Mouse (Mus musculus): ENCODE data around the gene Csnk1g2. TPM values are rescaled to one million over a fixed set of nuclear protein-coding genes. Genes with fewer than 3 reads are reported as not detected.

The Csnk1g2 gene
- polyA plus RNA-seq, 1 experiment from 2014 or later = 9.8 TPM

DNA sequence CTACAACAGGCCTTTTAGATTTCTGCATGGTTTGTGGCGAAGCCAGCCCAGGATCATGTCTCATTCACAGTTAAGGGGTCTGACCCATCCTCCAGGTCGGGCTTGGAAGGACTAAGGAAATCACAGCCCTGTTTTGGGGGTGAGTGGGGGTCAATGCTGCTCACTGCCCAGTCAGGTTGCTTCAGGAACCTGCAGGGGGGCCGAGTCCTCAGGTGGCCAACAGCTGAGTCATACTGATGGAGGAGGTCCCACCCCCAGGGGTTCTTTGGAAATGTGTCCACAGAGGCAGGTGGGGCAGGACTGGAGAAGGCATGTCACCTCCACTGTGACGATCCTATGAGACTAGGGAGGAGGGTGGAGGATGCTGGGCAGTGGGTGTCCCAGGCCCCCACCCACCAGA, 42.8 kb downstream of the Csnk1g2 start:
- peak overlapping the region; percentile 54 for H3K4me2 ChIP-seq (ENCODE audit: low read depth, low read length)
- H3K27me3 ChIP-seq (ENCODE audit: control insufficient read depth, insufficient read depth, low read depth, low read length) = no peaks in the 10 kb centered on the region
- no peak for ATAC-seq (ENCODE audit: low read depth)
- peak overlapping the region; percentile 30; the same call in 1 of the 2 replicates for H3K9ac ChIP-seq (ENCODE audit: low read depth, low read length)
- H3K4me3 ChIP-seq (ENCODE audit: low read depth, low read length) = no peak overlapping the region
- no peaks in the 10 kb centered on the region for H3K9me3 ChIP-seq (replicated peaks; ENCODE audit: control insufficient read depth, low read length)
- H3K27ac ChIP-seq (ENCODE audit: low read length) = peak overlapping the region; percentile 46; the same call in 1 of the 2 replicates
- 41% methylated on average over 4 of the region's 4 CpGs for WGBS (ENCODE audit: insufficient replicate concordance)
- peaks cover 38% of the 10 kb centered on the region for H3K4me1 ChIP-seq (ENCODE audit: control insufficient read depth, low read depth, low read length)
- peaks cover 41% of the 10 kb centered on the region for H3K36me3 ChIP-seq (ENCODE audit: control insufficient read depth, insufficient read depth)

DNA sequence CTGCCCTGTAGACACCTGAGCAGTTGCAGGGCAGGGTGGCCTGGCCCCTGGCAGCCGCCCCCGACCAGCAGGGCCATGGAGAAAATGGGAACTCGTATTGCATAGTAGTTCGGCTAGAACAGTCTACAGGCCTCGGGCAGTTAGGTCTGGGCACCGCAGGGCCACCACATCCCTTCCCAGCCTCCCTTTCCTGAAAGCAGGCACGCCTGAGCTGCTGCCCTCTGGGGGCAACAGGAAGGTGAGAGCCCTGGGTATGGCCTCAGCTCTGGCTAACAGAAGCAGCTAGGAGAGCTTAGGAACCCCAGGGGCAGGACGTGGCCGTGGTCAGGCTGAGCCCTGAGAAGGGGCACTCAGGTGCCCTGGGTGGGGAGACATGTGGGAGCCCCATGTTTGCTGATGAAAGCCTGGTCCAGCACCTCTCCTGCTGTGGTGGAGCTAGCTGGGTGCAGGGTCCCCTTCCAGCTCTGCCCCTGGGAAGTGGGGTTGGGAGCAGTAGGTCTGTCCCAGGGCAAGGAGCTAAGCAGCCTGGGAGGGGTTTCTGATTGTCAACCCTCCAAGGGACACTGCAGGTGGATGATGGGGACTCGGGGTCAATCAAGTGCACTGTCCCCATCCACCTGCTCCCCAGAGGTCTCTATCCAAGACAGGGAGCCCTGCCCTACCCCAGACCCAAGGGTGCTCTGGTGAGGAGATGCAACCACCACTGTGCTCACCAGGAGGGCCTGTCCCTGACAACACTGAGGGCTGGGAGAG, 43.5 kb downstream of the Csnk1g2 start:
- peaks cover 48% of the 10 kb centered on the region for H3K36me3 ChIP-seq (ENCODE audit: control insufficient read depth, insufficient read depth)
- 63% methylated on average over 10 of the region's 10 CpGs for WGBS (ENCODE audit: insufficient replicate concordance)
- H3K9ac ChIP-seq (ENCODE audit: low read depth, low read length) = no peak overlapping the region; the same call in 1 of the 2 replicates
- H3K4me3 ChIP-seq (ENCODE audit: low read depth, low read length) = no peak overlapping the region
- H3K4me1 ChIP-seq (ENCODE audit: control insufficient read depth, low read depth, low read length) = peaks cover 38% of the 10 kb centered on the region
- no peak overlapping the region for H3K4me2 ChIP-seq (ENCODE audit: low read depth, low read length)
- no peak for ATAC-seq (ENCODE audit: low read depth)
- no peaks in the 10 kb centered on the region for H3K9me3 ChIP-seq (replicated peaks; ENCODE audit: control insufficient read depth, low read length)
- peak overlapping the region; percentile 15; the same call in 1 of the 2 replicates for H3K27ac ChIP-seq (ENCODE audit: low read length)
- H3K27me3 ChIP-seq (ENCODE audit: control insufficient read depth, insufficient read depth, low read depth, low read length) = no peaks in the 10 kb centered on the region

DNA sequence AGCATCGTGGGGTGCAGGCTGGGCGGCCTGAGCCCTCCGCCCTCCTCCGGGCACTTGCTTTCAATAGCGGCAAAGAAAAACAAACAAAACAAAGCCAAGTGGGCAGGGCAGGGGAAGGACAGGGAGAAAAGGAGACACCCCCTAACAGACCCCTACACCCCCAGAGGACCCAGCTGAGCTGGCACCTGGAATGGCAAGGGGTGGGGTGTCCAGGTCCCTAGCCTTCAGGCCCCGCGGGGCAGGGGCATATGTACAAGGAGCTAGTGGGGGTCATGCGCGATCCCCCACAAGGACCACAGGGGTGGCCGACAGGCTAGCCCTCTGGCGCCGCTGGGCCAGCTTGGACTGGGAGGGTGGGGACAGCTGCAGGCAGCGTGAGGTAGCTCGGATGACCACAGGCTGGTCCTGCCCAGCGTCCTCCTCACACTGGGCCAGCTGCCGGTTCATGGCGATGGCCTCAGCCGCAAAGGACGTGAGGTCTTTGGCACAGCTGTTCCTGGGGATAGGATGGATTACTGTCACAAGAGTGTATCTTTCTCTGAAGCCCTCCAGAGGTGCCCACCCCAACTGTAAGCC, 44.3 kb downstream of the Csnk1g2 start:
- Histone ChIP-seq H3K27me3 (ENCODE audit: control insufficient read depth, insufficient read depth, low read depth, low read length) (no peaks in the 10 kb centered on the region), H3K9me3 (replicated peaks; ENCODE audit: control insufficient read depth, low read length) (no peaks in the 10 kb centered on the region), H3K4me3 (ENCODE audit: low read depth, low read length) (no peak overlapping the region), H3K27ac (ENCODE audit: low read length) (no peak overlapping the region), H3K36me3 (ENCODE audit: control insufficient read depth, insufficient read depth) (peaks cover 56% of the 10 kb centered on the region), H3K4me1 (ENCODE audit: control insufficient read depth, low read depth, low read length) (peaks cover 38% of the 10 kb centered on the region), H3K4me2 (ENCODE audit: low read depth, low read length) (no peak overlapping the region), H3K9ac (ENCODE audit: low read depth, low read length) (no peak overlapping the region)
- WGBS (ENCODE audit: insufficient replicate concordance) = 87% methylated on average over 19 of the region's 19 CpGs
- ATAC-seq (ENCODE audit: low read depth) = no peak

DNA sequence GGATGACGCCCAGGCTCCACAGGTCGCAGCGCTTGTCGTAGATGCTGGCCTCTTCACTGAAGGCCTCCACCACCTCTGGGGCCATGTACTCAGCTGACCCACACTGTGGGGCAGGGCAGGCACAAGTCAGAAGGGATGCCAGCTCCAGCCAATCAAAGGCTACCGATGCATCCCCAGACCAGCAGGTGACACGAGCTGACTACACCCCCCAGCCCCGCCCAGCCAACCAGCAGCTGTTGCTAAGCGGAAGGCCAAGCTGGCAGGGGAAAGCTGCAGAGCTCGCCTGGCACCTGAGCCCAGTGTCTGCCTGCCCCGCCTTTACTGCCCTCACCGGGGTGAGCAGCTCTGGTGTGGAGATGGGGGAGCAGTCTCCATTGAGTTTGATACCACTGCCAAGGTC, 46.0 kb downstream of the Csnk1g2 start:
- no peak overlapping the region for H3K9ac ChIP-seq (ENCODE audit: low read depth, low read length)
- no peaks in the 10 kb centered on the region for H3K27me3 ChIP-seq (ENCODE audit: control insufficient read depth, insufficient read depth, low read depth, low read length)
- no peak overlapping the region for H3K27ac ChIP-seq (ENCODE audit: low read length)
- H3K4me2 ChIP-seq (ENCODE audit: low read depth, low read length) = no peak overlapping the region
- H3K9me3 ChIP-seq (replicated peaks; ENCODE audit: control insufficient read depth, low read length) = no peaks in the 10 kb centered on the region
- WGBS (ENCODE audit: insufficient replicate concordance) = 77% methylated on average over 11 of the region's 11 CpGs
- ATAC-seq (ENCODE audit: low read depth) = no peak
- peaks cover 46% of the 10 kb centered on the region for H3K4me1 ChIP-seq (ENCODE audit: control insufficient read depth, low read depth, low read length)
- H3K4me3 ChIP-seq (ENCODE audit: low read depth, low read length) = no peak overlapping the region
- H3K36me3 ChIP-seq (ENCODE audit: control insufficient read depth, insufficient read depth) = peaks cover 56% of the 10 kb centered on the region

DNA sequence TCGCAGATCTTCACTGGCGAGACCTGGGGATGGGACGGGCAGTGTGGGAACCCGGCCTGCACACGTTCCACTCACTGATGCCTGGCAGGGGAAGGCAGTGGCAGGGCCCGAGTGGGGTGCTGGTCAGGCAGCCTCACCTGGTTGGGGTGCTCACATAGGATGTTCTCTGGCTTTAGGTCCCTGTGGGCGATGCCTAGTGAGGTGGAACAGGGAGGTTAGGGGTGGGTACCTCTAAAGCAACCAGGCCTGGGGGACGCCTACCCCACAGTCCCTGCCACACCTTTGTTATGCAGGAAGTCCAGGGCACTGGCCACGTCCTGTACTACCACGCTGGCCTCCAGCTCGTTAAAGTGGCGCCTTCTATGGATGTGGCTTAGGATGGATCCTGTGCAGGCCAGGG, 46.4 kb downstream of the Csnk1g2 start:
- no peaks in the 10 kb centered on the region for H3K9me3 ChIP-seq (replicated peaks; ENCODE audit: control insufficient read depth, low read length)
- no peak overlapping the region for H3K4me3 ChIP-seq (ENCODE audit: low read depth, low read length)
- H3K27ac ChIP-seq (ENCODE audit: low read length) = no peak overlapping the region
- peaks cover 46% of the 10 kb centered on the region for H3K4me1 ChIP-seq (ENCODE audit: control insufficient read depth, low read depth, low read length)
- H3K27me3 ChIP-seq (ENCODE audit: control insufficient read depth, insufficient read depth, low read depth, low read length) = no peaks in the 10 kb centered on the region
- H3K9ac ChIP-seq (ENCODE audit: low read depth, low read length) = no peak overlapping the region
- H3K36me3 ChIP-seq (ENCODE audit: control insufficient read depth, insufficient read depth) = peaks cover 56% of the 10 kb centered on the region
- H3K4me2 ChIP-seq (ENCODE audit: low read depth, low read length) = no peak overlapping the region
- 85% methylated on average over 12 of the region's 12 CpGs for WGBS (ENCODE audit: insufficient replicate concordance)
- ATAC-seq (ENCODE audit: low read depth) = no peak

DNA sequence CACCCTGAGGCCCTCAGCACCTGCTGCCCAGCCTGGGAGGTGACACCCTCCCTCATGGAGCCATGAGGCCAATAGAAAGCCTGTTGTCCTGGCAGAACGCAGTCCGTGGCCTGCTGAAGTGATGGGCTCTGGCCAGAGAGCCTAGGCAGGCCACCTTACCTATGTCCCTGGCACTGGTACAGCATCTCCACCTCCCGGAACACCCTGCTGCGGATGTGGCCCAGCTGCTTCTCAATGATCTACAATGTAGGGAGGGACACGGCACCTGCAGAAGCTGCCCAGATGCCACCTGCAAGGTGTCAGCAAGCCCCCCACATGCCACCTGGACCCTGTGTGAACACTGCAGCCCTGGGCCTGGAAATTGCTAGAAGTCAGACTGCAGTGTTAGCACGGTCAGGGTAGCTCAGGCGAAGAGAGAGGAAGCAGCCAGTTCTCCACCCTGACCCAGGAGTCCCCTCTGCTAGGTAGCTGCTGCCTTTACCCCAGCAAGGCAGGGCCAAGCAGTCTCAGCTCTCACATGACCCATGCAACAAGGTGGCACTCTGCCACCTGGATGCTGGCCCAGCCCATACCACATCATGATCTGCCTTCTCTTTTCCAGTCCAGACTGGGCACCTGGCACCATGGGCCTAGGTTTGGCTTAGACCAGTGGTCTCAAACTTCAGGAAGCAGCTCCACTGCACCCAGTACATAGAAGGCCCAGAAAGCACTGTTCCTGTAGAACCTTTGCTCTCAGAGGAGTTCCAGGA, 47.3 kb downstream of the Csnk1g2 start:
- ATAC-seq (ENCODE audit: low read depth) = no peak
- H3K9ac ChIP-seq (ENCODE audit: low read depth, low read length) = no peak overlapping the region
- H3K27me3 ChIP-seq (ENCODE audit: control insufficient read depth, insufficient read depth, low read depth, low read length) = no peaks in the 10 kb centered on the region
- peaks cover 56% of the 10 kb centered on the region for H3K36me3 ChIP-seq (ENCODE audit: control insufficient read depth, insufficient read depth)
- H3K4me1 ChIP-seq (ENCODE audit: control insufficient read depth, low read depth, low read length) = peaks cover 46% of the 10 kb centered on the region
- H3K27ac ChIP-seq (ENCODE audit: low read length) = no peak overlapping the region
- no peak overlapping the region for H3K4me2 ChIP-seq (ENCODE audit: low read depth, low read length)
- 88% methylated on average over 7 of the region's 7 CpGs for WGBS (ENCODE audit: insufficient replicate concordance)
- no peaks in the 10 kb centered on the region for H3K9me3 ChIP-seq (replicated peaks; ENCODE audit: control insufficient read depth, low read length)
- no peak overlapping the region for H3K4me3 ChIP-seq (ENCODE audit: low read depth, low read length)

DNA sequence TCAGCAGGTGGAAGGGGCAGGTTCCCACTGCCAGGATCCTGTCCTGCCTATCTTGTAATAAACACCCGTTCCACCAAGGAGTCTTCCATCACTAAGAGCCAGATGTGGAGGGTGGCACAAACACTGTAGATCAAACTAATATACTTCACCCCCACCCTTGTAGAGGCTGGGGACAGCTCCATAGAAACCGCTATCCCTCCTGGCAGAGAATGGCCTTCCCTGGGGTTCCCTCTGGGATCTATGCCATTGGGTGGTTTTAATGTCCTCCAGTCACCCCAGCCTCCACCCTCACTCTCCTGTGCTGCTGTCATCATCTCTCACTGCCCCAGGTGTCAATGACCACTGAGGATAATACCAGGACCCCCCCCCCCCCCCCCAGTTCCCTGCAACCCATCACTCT, 47.9 kb downstream of the Csnk1g2 start:
- WGBS (ENCODE audit: insufficient replicate concordance) = 89% methylated on average over 2 of the region's 2 CpGs
- Histone ChIP-seq H3K9ac (ENCODE audit: low read depth, low read length) (no peak overlapping the region), H3K27me3 (ENCODE audit: control insufficient read depth, insufficient read depth, low read depth, low read length) (no peaks in the 10 kb centered on the region), H3K4me1 (ENCODE audit: control insufficient read depth, low read depth, low read length) (peaks cover 44% of the 10 kb centered on the region), H3K36me3 (ENCODE audit: control insufficient read depth, insufficient read depth) (peaks cover 56% of the 10 kb centered on the region), H3K9me3 (replicated peaks; ENCODE audit: control insufficient read depth, low read length) (no peaks in the 10 kb centered on the region), H3K4me3 (ENCODE audit: low read depth, low read length) (no peak overlapping the region), H3K4me2 (ENCODE audit: low read depth, low read length) (no peak overlapping the region), H3K27ac (ENCODE audit: low read length) (no peak overlapping the region)
- no peak for ATAC-seq (ENCODE audit: low read depth)

DNA sequence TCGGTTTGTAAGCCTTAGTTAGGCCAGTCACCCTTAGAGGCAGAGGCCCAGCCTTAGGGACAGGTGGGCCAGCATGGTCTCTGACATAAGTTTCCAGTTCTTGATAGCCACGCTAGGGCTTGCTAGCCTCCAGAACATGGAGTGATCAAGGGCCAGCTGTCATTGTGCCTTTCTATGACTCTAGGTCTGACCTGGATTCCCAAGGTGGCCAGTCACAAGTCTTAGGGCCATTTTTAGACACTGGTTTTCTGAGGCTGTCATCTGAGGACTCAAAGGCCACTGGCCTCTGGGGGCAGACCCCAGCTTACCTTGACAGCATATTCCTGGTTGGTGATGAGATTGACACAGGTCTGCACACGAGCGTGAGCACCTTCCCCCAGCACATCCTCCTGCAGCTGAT, 48.6 kb downstream of the Csnk1g2 start:
- H3K27me3 ChIP-seq (ENCODE audit: control insufficient read depth, insufficient read depth, low read depth, low read length) = no peaks in the 10 kb centered on the region
- 87% methylated on average over 4 of the region's 4 CpGs for WGBS (ENCODE audit: insufficient replicate concordance)
- H3K4me3 ChIP-seq (ENCODE audit: low read depth, low read length) = no peak overlapping the region
- H3K9ac ChIP-seq (ENCODE audit: low read depth, low read length) = no peak overlapping the region
- ATAC-seq (ENCODE audit: low read depth) = no peak
- H3K4me1 ChIP-seq (ENCODE audit: control insufficient read depth, low read depth, low read length) = peaks cover 37% of the 10 kb centered on the region
- H3K9me3 ChIP-seq (replicated peaks; ENCODE audit: control insufficient read depth, low read length) = no peaks in the 10 kb centered on the region
- no peak overlapping the region for H3K27ac ChIP-seq (ENCODE audit: low read length)
- peaks cover 54% of the 10 kb centered on the region for H3K36me3 ChIP-seq (ENCODE audit: control insufficient read depth, insufficient read depth)
- H3K4me2 ChIP-seq (ENCODE audit: low read depth, low read length) = no peak overlapping the region

All from liver, embryonic 16.5 days (tissue).